Mouse (Mus musculus): ENCODE measurements around the gene Naif1. TPM values are rescaled to one million over a fixed set of nuclear protein-coding genes. Genes with fewer than 3 reads are reported as not detected.

The Naif1 gene
- polyA plus RNA-seq, 1 experiment from 2014 or later: 2.9 TPM

Other genes starting within 250 kb of the Naif1 start
- gene Pomt1, start 213.9 kb upstream of the Naif1 start, polyA plus RNA-seq (2016; fragmentation: Nextera tagmentation; extraction: Ambion mirVana): 19.1 and 20.0 TPM in 2 replicates
- gene Uck1, start 190.3 kb upstream of the Naif1 start, polyA plus RNA-seq (2016; fragmentation: Nextera tagmentation; extraction: Ambion mirVana): 39.9 and 42.0 TPM in 2 replicates
- 13.0 and 14.4 TPM in 2 replicates for gene Golga2, start 163.1 kb upstream of the Naif1 start, polyA plus RNA-seq (2016; fragmentation: Nextera tagmentation; extraction: Ambion mirVana)
- 214 and 218 TPM in 2 replicates for gene Swi5, start 162.4 kb upstream of the Naif1 start, polyA plus RNA-seq (2016; fragmentation: Nextera tagmentation; extraction: Ambion mirVana)
- gene Ciz1, start 98.1 kb upstream of the Naif1 start, polyA plus RNA-seq (2016; fragmentation: Nextera tagmentation; extraction: Ambion mirVana): 24.8 and 27.1 TPM in 2 replicates
- gene Dnm1, start 97.1 kb upstream of the Naif1 start, polyA plus RNA-seq (2016; fragmentation: Nextera tagmentation; extraction: Ambion mirVana): 2.4 and 3.1 TPM in 2 replicates
- gene 1110008P14Rik, start 68.5 kb upstream of the Naif1 start, polyA plus RNA-seq (2016; fragmentation: Nextera tagmentation; extraction: Ambion mirVana): 36.2 and 40.6 TPM in 2 replicates
- gene Lcn2, start 62.2 kb upstream of the Naif1 start, polyA plus RNA-seq (2016; fragmentation: Nextera tagmentation; extraction: Ambion mirVana): 15.2 and 17.7 TPM in 2 replicates
- 19.3 and 21.1 TPM in 2 replicates for gene Ptges2, start 54.6 kb upstream of the Naif1 start, polyA plus RNA-seq (2016; fragmentation: Nextera tagmentation; extraction: Ambion mirVana)
- 11.4 and 11.9 TPM in 2 replicates for gene Slc25a25, start 988 bp downstream of the Naif1 start, polyA plus RNA-seq (2016; fragmentation: Nextera tagmentation; extraction: Ambion mirVana)
- 2.4 and 2.5 TPM in 2 replicates for gene Fam102a, start 84.9 kb downstream of the Naif1 start, polyA plus RNA-seq (2016; fragmentation: Nextera tagmentation; extraction: Ambion mirVana)
- gene Dpm2, start 120.4 kb downstream of the Naif1 start, polyA plus RNA-seq (2016; fragmentation: Nextera tagmentation; extraction: Ambion mirVana): 69.5 and 73.8 TPM in 2 replicates
- 0.13 TPM in 1 of 2 replicates, not detected in the other for gene Pip5kl1, start 124.3 kb downstream of the Naif1 start, polyA plus RNA-seq (2016; fragmentation: Nextera tagmentation; extraction: Ambion mirVana)
- gene 9430097D07Rik, start 125.2 kb downstream of the Naif1 start, polyA plus RNA-seq (2016; fragmentation: Nextera tagmentation; extraction: Ambion mirVana): not detected in 2 replicates
- gene St6galnac4, start 136.6 kb downstream of the Naif1 start, polyA plus RNA-seq (2016; fragmentation: Nextera tagmentation; extraction: Ambion mirVana): 17.5 and 18.9 TPM in 2 replicates
- gene St6galnac6, start 149.3 kb downstream of the Naif1 start, polyA plus RNA-seq (2016; fragmentation: Nextera tagmentation; extraction: Ambion mirVana): 14.5 and 15.4 TPM in 2 replicates
- gene Ak1, start 171.3 kb downstream of the Naif1 start, polyA plus RNA-seq (2016; fragmentation: Nextera tagmentation; extraction: Ambion mirVana): 2.6 TPM in 2 replicates
- 32.4 and 35.4 TPM in 2 replicates for gene Eng, start 196.1 kb downstream of the Naif1 start, polyA plus RNA-seq (2016; fragmentation: Nextera tagmentation; extraction: Ambion mirVana)